Mouse (Mus musculus): Measurements from ENCODE around the gene Layn. TPM values are rescaled to one million over a fixed set of nuclear protein-coding genes. Genes with fewer than 3 reads are reported as not detected.

Gene Layn
- polyA plus RNA-seq, 1 experiment from 2014 or later, result 7.6 TPM

- H3K36me3 ChIP-seq (ENCODE audit: insufficient read depth, low read length), result no peaks in the 10 kb centered on the region
- WGBS, result 90% methylated on average over 7 of the region's 7 CpGs
- no peak overlapping the region for H3K4me2 ChIP-seq (replicated peaks; ENCODE audit: low read depth, low read length)
- H3K4me3 ChIP-seq (ENCODE audit: low read length), result no peak overlapping the region
- no peaks in the 10 kb centered on the region for H3K27me3 ChIP-seq (ENCODE audit: insufficient read depth, low read length)
- no peak for ATAC-seq (ENCODE audit: low FRiP score, low TSS enrichment)
- H3K9ac ChIP-seq (replicated peaks; ENCODE audit: low read length), result no peak overlapping the region
- no peaks in the 10 kb centered on the region for H3K4me1 ChIP-seq (ENCODE audit: insufficient read depth, low read length)
- H3K27ac ChIP-seq (ENCODE audit: low read length), result no peak overlapping the region
- no peaks in the 10 kb centered on the region for H3K9me3 ChIP-seq (ENCODE audit: low read length)
Observed at GRCm38 (mm10) chr9:51041491-51041980, 35.4 kb downstream of the Layn start.

DNA sequence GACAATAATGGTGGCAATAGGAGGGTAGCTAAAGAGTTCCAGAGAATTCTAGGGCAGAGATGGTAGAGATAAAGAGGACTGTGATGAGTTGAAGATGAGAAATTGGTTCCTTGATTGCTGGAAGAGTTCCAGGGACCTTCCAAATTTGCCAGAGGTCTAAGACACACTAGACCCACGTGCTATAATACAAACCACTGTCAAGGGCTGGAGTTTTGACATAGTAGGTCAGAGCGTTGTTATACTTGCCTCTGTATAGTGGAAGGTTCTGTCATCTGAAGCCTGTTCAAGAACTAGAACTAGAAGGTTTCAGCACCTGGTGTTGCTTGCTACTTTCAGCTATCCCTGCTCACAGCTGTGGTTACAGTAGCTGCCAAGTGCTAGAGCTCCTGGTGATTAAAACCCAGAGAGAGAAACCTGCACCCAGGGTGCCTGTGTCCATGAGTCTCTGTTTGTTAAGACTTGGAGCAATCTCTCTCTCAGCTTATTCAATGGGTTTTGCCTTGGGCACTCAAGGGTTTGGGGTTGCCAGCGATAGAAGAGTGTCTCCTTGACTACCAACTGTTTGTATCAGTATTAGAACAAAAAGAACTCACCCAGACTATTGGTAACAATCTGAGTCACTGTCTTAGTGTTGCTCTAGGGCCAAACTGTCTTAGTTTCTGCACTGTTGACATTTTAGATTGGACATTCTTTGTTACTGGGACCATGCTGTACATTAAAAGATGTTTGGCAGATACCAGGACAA is 43.9 kb downstream of the Layn start:
- ATAC-seq (ENCODE audit: low FRiP score, low TSS enrichment), result no peak
- H3K27ac ChIP-seq (ENCODE audit: low read length), result no peak overlapping the region
- H3K4me1 ChIP-seq (ENCODE audit: insufficient read depth, low read length), result no peaks in the 10 kb centered on the region
- no peak overlapping the region for H3K4me3 ChIP-seq (ENCODE audit: low read length)
- no peaks in the 10 kb centered on the region for H3K36me3 ChIP-seq (ENCODE audit: insufficient read depth, low read length)
- no peak overlapping the region for H3K4me2 ChIP-seq (replicated peaks; ENCODE audit: low read depth, low read length)
- 84% methylated on average over 3 of the region's 3 CpGs for WGBS
- H3K27me3 ChIP-seq (ENCODE audit: insufficient read depth, low read length), result no peaks in the 10 kb centered on the region
- H3K9me3 ChIP-seq (ENCODE audit: low read length), result no peaks in the 10 kb centered on the region
- H3K9ac ChIP-seq (replicated peaks; ENCODE audit: low read length), result no peak overlapping the region

GRCm38 (mm10) chr9:51032291-51032690 is 44.6 kb downstream of the Layn start:
- no peaks in the 10 kb centered on the region for H3K36me3 ChIP-seq (ENCODE audit: insufficient read depth, low read length)
- no peak for ATAC-seq (ENCODE audit: low FRiP score, low TSS enrichment)
- H3K4me1 ChIP-seq (ENCODE audit: insufficient read depth, low read length), result no peaks in the 10 kb centered on the region

DNA sequence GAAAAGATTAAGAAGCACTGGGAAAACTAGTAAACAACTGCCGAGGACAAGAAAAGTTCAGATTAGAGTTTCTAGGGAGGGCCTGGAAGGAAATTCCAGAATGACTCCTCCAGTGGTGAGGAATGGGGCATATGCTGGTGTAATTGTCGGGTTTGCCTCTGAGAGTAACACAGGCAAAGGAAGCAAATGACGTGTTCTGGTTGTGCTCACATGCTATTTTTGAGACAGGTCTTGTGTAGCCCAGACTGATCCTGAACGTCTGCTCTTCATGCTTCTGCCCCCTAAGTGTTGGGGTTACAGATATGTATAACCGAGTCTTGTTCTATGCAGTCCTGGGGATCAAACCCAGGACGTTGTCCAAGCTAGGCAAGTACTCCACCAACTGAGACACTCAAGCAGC is 45.3 kb downstream of the Layn start:
- Histone ChIP-seq H3K27me3 (ENCODE audit: insufficient read depth, low read length) (no peaks in the 10 kb centered on the region), H3K9ac (replicated peaks; ENCODE audit: low read length) (no peak overlapping the region), H3K4me3 (ENCODE audit: low read length) (no peak overlapping the region), H3K4me2 (replicated peaks; ENCODE audit: low read depth, low read length) (no peak overlapping the region), H3K27ac (ENCODE audit: low read length) (no peak overlapping the region), H3K36me3 (ENCODE audit: insufficient read depth, low read length) (no peaks in the 10 kb centered on the region), H3K9me3 (ENCODE audit: low read length) (no peaks in the 10 kb centered on the region), H3K4me1 (ENCODE audit: insufficient read depth, low read length) (no peaks in the 10 kb centered on the region)
- ATAC-seq (ENCODE audit: low FRiP score, low TSS enrichment), result no peak
- WGBS, result 58% methylated on average over 6 of the region's 6 CpGs

More at GRCm38 (mm10) chr9:51032291-51032690, 44.6 kb downstream of the Layn start:
- Histone ChIP-seq H3K27me3 (ENCODE audit: insufficient read depth, low read length) (no peaks in the 10 kb centered on the region), H3K4me2 (replicated peaks; ENCODE audit: low read depth, low read length) (no peak overlapping the region), H3K9me3 (ENCODE audit: low read length) (no peaks in the 10 kb centered on the region), H3K4me3 (ENCODE audit: low read length) (no peak overlapping the region), H3K9ac (replicated peaks; ENCODE audit: low read length) (no peak overlapping the region), H3K27ac (ENCODE audit: low read length) (no peak overlapping the region)
- 69% methylated on average over 8 of the region's 8 CpGs for WGBS

GRCm38 (mm10) chr9:51030147-51030546 is 46.7 kb downstream of the Layn start:
- no peaks in the 10 kb centered on the region for H3K27me3 ChIP-seq (ENCODE audit: insufficient read depth, low read length)
- no peak overlapping the region for H3K27ac ChIP-seq (ENCODE audit: low read length)
- no peaks in the 10 kb centered on the region for H3K4me1 ChIP-seq (ENCODE audit: insufficient read depth, low read length)
- H3K4me2 ChIP-seq (replicated peaks; ENCODE audit: low read depth, low read length), result no peak overlapping the region
- H3K9ac ChIP-seq (replicated peaks; ENCODE audit: low read length), result no peak overlapping the region
- no peak overlapping the region for H3K4me3 ChIP-seq (ENCODE audit: low read length)
- no peak for ATAC-seq (ENCODE audit: low FRiP score, low TSS enrichment)
- H3K36me3 ChIP-seq (ENCODE audit: insufficient read depth, low read length), result no peaks in the 10 kb centered on the region
- H3K9me3 ChIP-seq (ENCODE audit: low read length), result no peaks in the 10 kb centered on the region
- WGBS, result 30% methylated on average over 1 of the region's 1 CpGs

DNA sequence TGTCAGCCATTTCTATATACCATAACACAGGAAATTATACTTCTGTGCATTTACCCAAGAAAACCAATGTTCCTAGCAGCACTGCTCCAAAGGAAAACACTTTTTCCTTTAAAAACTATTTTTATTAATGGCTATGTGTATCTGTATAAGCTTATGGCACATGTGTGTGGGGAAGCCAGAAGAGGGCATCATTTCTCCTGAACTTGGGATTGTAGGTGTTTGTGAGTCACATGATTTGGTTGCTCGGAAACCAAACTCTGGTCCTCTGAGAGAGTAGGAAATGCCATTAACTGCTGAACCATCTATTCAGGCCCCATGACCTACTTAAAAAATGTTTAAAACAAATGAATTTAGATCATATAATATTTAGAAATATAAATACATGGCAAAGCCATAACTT is 49.9 kb downstream of the Layn start:
- 91% methylated on average over 1 of the region's 1 CpGs for WGBS
- ATAC-seq (ENCODE audit: low FRiP score, low TSS enrichment), result no peak
- no peak overlapping the region for H3K9ac ChIP-seq (replicated peaks; ENCODE audit: low read length)
- no peaks in the 10 kb centered on the region for H3K27me3 ChIP-seq (ENCODE audit: insufficient read depth, low read length)
- H3K4me3 ChIP-seq (ENCODE audit: low read length), result no peak overlapping the region
- no peaks in the 10 kb centered on the region for H3K4me1 ChIP-seq (ENCODE audit: insufficient read depth, low read length)
- no peaks in the 10 kb centered on the region for H3K36me3 ChIP-seq (ENCODE audit: insufficient read depth, low read length)
- H3K9me3 ChIP-seq (ENCODE audit: low read length), result no peaks in the 10 kb centered on the region
- no peak overlapping the region for H3K27ac ChIP-seq (ENCODE audit: low read length)
- no peak overlapping the region for H3K4me2 ChIP-seq (replicated peaks; ENCODE audit: low read depth, low read length)

DNA sequence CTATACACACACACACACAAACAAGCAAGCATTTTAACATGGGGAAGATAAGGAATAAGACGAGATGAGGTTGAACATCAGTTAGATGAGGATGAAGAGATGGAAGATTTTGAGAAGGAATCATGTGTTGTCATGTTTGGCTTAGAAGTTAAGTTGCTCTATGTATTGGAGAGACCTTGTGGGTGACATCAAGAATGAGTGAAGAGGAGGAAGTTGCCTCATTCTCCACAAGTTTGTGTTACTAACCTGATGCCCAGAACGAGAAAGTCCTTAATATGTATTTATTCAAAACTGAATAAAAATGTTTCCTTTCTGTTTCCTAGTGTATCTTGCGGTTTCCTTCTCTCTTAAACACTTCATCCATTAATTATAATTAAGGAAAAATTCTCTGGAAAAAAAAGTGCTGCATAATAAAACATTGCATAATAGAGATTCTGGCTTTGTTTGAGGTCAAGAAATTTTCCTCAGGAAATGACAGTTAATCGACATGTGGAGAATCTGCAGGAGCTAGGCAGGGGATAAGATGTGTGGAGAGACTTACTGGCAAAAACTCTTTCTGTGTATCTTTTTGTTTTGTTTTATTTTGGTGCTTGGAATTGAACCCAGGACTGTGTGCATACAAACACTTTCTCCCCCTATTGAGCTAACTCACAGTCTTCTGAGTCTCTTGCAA is 55.6 kb downstream of the Layn start:
- no peak overlapping the region for H3K4me3 ChIP-seq (ENCODE audit: low read length)
- no peaks in the 10 kb centered on the region for H3K27me3 ChIP-seq (ENCODE audit: insufficient read depth, low read length)
- H3K36me3 ChIP-seq (ENCODE audit: insufficient read depth, low read length), result no peaks in the 10 kb centered on the region
- H3K9ac ChIP-seq (replicated peaks; ENCODE audit: low read length), result no peak overlapping the region
- no peak for ATAC-seq (ENCODE audit: low FRiP score, low TSS enrichment)
- H3K4me2 ChIP-seq (replicated peaks; ENCODE audit: low read depth, low read length), result no peak overlapping the region
- H3K27ac ChIP-seq (ENCODE audit: low read length), result no peak overlapping the region
- no peaks in the 10 kb centered on the region for H3K9me3 ChIP-seq (ENCODE audit: low read length)
- no peaks in the 10 kb centered on the region for H3K4me1 ChIP-seq (ENCODE audit: insufficient read depth, low read length)
- WGBS, result 83% methylated on average over 4 of the region's 4 CpGs

DNA sequence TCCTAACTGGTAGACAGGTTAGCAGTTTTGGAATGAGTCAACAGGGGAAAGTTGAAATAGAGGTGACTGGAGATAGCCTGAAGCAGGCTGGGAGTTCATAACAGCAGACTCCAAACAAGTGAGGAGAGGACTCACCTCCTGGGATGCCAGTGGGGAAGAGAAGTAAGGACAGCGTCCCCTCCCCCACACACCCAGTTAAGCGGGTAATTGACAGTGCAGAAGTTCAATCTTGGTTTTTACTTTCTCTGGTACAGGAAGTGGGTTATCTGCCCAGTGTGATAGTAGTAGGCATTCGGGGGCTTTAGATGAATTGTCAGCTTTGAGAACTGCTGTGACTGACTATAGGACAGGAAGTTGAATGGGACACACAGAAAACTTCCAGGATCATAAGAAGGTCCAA is 56.5 kb downstream of the Layn start:
- no peaks in the 10 kb centered on the region for H3K27me3 ChIP-seq (ENCODE audit: insufficient read depth, low read length)
- ATAC-seq (ENCODE audit: low FRiP score, low TSS enrichment), result no peak
- H3K27ac ChIP-seq (ENCODE audit: low read length), result no peak overlapping the region
- H3K9me3 ChIP-seq (ENCODE audit: low read length), result no peaks in the 10 kb centered on the region
- H3K9ac ChIP-seq (replicated peaks; ENCODE audit: low read length), result no peak overlapping the region
- H3K4me3 ChIP-seq (ENCODE audit: low read length), result no peak overlapping the region
- H3K4me2 ChIP-seq (replicated peaks; ENCODE audit: low read depth, low read length), result no peak overlapping the region
- H3K36me3 ChIP-seq (ENCODE audit: insufficient read depth, low read length), result no peaks in the 10 kb centered on the region
- WGBS, result 63% methylated on average over 3 of the region's 3 CpGs
- no peaks in the 10 kb centered on the region for H3K4me1 ChIP-seq (ENCODE audit: insufficient read depth, low read length)

DNA sequence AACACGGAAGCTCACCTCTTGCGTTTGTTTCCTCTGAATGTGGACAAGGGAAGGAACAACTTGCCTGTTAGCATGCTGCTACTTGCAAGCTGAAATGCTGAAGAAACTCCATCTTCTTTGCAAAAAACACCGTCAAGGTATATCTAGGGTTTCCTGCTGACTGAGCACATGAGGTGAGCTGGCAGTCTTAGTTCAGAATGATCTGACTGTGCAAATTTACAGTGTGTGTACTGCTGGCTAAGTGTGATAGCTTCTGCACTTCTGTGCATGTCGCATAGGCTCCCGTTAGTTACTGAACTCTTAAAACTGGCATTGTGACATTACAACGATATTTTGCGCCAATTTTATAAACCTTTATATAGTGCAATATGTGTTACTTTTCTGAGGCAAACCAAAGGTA is 57.2 kb downstream of the Layn start:
- no peak for ATAC-seq (ENCODE audit: low FRiP score, low TSS enrichment)
- Histone ChIP-seq H3K4me2 (replicated peaks; ENCODE audit: low read depth, low read length) (no peak overlapping the region), H3K27me3 (ENCODE audit: insufficient read depth, low read length) (no peaks in the 10 kb centered on the region), H3K4me3 (ENCODE audit: low read length) (no peak overlapping the region), H3K4me1 (ENCODE audit: insufficient read depth, low read length) (no peaks in the 10 kb centered on the region), H3K27ac (ENCODE audit: low read length) (no peak overlapping the region), H3K36me3 (ENCODE audit: insufficient read depth, low read length) (no peaks in the 10 kb centered on the region), H3K9ac (replicated peaks; ENCODE audit: low read length) (no peak overlapping the region), H3K9me3 (ENCODE audit: low read length) (no peaks in the 10 kb centered on the region)
- 80% methylated on average over 7 of the region's 7 CpGs for WGBS

DNA sequence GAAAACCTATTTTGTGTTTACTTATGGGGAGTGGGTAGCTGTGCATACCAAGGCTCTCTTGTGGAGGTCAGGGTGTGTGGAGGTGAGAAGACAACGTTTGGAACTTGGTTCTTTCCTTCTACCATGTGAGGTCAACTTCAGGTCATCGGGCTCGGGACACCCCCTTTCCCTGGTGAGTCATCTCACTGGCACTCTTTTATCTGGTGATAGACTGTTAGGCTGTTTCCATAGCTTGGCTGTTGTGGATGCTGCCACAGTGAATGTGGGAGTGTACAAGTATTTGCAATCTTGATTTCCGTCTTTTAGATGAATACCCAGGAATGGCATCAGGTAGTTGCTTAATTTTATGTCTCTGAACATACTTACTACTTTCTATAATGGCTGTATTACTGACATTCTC is 61.2 kb downstream of the Layn start:
- Histone ChIP-seq H3K27ac (ENCODE audit: low read length) (no peak overlapping the region), H3K27me3 (ENCODE audit: insufficient read depth, low read length) (no peaks in the 10 kb centered on the region), H3K9ac (replicated peaks; ENCODE audit: low read length) (no peak overlapping the region), H3K9me3 (ENCODE audit: low read length) (no peaks in the 10 kb centered on the region), H3K36me3 (ENCODE audit: insufficient read depth, low read length) (no peaks in the 10 kb centered on the region), H3K4me1 (ENCODE audit: insufficient read depth, low read length) (no peaks in the 10 kb centered on the region), H3K4me3 (ENCODE audit: low read length) (no peak overlapping the region), H3K4me2 (replicated peaks; ENCODE audit: low read depth, low read length) (no peak overlapping the region)
- WGBS, result 41% methylated on average over 4 of the region's 4 CpGs
- no peak for ATAC-seq (ENCODE audit: low FRiP score, low TSS enrichment)

Measured in kidney, embryonic 16.5 days (tissue).